Mouse (Mus musculus): Measurements from ENCODE around the gene Cep170b.

Cep170b gene

DNA sequence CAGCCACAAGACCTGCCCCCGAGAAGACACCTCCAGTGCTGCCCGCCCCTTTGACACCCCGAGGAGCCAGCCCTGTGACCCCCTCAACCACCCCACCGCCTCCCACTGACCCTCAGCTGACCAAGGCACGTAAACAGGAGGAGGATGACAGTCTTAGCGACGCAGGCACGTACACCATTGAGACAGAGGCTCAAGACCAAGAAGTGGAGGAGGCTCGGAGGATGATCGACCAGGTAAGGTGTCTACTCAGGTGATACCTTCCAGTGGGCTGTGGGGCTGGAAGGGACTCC is 16.3 kb downstream of the Cep170b start:
- no peak for DNase-seq (ENCODE audit: low read depth, low spot score)

DNA sequence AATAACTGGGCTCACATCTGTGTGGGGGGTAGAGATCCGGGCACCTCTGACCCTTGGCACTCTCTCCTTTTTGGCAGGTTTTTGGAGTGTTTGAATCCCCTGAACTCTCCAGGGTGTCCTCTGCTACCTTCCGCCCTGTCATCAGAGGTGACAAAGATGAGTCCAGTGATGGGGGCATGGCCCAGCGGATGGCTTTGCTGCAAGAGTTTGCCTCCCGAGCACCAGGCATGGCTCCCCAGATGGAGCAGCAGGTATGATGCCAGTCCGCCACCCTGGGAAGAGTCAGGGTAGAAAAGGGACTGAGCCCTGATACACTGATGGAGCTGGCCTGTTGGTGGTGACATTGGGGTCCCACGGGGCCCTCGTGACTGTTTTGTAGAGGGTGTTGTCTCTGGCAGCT is 16.8 kb downstream of the Cep170b start:
- DNase-seq (ENCODE audit: low read depth, low spot score), result no peak

DNA sequence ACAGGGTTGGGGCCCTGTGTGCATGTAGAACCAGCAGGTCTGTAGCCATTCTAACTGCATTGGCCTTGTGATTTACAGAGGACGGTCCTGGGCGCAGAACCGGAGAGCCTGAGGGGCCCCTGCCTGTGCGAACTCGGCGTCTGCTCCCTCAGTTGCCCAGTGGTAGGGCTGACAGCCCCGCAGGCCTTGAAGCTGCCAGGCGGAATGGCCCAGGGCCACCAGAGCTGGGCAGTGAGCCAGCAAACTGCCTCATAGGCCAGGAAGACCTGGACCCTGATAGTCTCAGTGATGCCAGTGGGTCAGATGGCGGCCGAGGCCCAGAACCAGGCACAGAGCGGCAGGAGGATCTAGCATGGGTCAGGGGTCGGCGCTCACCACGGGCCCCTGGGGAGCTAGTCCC is 17.5 kb downstream of the Cep170b start:
- no peak for DNase-seq (ENCODE audit: low read depth, low spot score)

DNA sequence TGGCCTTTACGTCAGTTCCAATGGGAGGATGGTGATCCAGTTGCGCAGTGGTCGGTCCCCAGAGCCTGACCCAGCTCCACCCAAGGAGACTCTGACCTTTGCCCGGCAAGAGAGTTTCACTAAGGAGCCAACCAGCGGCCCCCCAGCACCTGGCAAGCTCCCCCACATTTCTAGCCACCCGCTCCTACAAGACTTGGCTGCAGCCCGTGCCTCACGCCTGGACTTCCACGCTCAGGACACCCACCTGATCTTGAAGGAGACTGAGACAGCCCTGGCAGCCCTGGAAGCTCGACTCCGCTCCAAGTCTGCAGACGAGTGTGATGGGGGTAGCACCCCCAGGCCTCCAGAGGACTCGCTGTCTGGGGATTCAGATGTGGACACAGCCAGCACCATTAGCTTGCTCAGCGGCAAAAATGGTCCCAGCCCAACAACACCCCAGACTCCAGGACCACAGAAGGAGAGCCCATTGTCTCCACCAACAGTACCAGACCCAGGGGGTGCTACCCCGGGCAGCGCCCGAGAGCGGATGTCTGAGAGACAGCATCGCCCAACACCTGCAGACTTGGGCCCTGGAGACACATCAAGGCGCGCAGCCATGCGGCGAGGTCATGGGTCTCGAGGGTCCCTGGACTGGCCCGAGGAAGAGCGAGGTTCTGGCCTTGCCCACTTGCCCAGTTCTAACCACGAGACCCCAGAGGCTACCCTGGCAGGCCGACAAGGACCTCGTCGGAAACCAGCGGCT is 18.2 kb downstream of the Cep170b start:
- no peak for DNase-seq (ENCODE audit: low read depth, low spot score)

DNA sequence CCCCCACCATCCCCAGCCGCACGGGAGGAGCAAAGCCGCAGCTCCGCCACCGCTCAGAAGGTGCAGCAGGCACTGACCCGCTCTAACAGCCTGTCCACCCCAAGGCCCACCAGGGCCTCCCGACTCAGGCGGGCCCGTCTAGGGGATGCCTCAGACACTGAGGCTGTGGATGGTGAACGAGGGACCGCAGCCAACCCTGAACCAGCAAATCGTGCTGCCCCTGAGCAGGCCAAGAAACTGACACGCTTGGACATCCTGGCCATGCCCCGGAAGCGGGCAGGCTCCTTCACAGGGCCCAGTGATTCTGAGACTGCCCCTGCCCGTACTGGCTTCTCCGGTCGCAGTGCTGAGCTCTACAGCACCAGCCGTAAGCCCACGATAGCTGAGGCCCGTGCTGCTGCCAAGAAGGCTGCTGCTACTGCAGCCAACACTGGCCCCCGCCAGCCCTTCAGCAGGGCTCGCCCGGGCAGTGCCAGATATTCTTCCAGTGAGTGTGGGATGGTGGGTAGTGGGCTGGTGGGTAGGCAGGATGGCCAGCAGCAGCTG is 18.8 kb downstream of the Cep170b start:
- DNase-seq (ENCODE audit: low read depth, low spot score), result no peak

DNA sequence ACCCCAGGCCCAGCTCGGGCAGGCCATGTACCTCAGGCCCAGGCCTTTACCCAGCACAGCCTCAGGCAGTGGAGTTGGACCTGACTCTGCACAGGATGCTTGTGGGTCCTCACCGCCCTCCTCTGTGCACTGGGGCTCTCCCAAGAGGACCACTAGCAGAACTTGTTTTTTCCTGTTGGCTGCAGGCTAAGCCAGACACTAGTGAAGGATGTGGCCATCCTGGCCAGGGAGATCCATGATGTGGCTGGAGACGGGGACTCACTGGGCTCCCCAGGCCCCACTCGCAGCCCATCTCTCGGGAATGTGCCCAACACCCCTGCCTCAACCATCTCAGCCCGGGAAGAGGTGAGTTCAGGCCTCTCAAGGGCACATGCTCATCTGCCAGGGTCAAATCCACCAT is 22.5 kb downstream of the Cep170b start:
- DNase-seq (ENCODE audit: low read depth, low spot score), result no peak

DNA sequence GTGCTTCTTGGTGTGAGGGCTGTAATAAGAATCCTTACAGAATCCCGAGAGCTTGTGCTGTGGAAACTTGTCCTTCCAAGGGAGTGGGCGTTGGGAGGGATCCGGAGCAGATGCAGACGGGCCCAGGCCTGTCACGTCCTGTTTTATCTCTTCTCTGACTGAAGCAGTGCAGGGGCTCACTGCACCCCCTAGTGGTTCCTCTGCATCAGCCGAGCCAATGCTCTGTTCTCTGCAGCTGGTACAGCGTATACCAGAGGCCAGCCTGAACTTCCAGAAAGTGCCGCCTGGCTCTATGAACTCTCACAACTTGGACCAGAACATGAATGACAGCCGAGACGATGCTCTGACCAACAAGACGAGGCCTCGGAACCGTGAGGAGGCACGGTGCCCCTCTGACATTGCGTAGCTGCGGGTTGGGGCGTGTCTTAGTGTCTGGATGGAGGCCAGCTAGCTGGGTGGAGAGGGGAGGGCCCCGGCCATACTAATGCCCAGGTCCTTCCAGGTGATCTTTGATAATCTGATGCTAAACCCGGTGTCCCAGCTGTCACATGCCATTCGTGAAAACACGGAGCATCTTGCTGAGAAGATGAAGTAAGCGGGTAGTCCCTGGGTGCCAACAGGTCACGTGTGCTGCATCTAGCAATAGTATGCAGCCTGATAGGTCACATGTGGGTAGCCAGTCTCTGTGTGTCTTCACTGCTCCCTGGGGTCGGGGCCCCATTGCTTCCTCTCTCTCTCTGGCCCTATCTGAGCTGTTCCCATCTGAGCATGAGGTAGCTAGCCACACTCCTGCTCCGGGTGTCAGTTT is 23.1 kb downstream of the Cep170b start:
- DNase-seq (ENCODE audit: low read depth, low spot score), result peak; percentile 76

DNA sequence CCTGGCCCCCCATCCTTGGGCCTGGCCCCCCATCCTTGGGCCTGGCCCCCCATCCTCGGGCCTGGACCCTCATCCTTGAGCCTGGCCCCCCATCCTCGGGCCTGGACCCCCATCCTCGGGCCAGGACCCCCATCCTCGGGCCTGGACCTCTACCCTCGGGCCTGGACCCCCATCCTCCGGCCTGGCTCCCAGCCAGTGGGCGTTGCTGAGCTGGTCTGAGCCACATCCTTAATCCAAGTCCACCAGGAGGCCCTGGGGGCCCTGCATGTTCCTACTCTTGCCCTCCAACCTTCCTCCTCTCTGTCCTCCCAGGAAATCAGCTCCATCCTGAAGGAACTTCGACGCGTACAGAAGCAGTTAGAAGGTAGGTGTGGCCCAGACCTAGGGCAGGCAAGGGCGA is 24.0 kb downstream of the Cep170b start:
- DNase-seq (ENCODE audit: low read depth, low spot score), result no peak

DNA sequence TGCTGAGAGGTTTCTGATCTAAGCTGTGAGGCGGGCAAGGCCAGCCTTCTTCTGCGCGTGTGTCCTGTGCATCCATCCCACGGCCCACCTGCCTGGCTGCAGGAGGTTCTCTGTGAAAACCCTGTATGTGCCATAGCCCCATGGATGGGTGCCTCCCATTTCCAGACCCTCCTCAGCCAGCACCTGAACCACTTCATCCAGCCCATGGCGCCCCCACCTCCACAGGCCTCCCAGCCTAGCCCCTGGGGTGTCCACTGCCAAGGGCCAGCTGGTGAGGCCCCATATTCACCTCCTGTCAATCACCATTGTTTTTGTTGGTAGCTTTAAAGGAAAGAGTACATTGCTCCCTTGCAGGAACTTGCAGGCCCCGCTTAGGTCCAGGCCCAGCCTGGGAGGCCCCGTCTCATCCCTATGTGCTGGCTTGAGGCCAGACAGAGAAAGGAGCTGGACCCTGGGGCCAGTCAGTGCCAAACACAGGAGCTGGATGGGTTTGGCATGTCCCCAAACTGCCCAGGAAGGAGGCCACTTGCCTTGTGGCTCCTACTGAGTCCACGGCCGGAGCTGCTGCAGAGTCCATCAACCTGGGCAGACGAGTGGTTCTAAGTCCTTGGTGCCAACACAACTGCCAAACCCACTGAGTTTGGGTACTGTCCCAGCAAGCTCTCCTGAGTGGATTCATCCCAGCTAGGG is 24.8 kb downstream of the Cep170b start:
- DNase-seq (ENCODE audit: low read depth, low spot score), result no peak

DNA sequence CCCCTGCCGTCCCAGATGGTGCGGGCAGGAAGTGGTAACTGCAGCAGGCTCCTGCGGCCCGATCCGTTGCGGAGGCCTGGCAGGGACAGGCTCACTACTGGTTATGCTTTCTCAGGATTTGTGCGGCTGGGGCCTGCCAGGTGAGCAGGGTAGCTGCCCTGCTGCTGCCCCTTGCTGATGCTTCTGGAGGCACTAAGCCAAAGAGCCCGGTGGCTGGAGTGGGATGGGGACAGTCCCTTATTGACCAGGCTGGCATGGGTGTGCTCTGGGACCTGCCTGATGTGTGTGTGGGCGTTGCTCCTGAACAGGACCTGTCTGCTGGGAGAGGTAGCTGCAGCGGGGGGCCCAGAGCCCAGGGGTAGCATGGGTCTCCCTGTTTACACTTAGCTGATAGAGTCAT is 25.5 kb downstream of the Cep170b start:
- no peak for DNase-seq (ENCODE audit: low read depth, low spot score)

DNA sequence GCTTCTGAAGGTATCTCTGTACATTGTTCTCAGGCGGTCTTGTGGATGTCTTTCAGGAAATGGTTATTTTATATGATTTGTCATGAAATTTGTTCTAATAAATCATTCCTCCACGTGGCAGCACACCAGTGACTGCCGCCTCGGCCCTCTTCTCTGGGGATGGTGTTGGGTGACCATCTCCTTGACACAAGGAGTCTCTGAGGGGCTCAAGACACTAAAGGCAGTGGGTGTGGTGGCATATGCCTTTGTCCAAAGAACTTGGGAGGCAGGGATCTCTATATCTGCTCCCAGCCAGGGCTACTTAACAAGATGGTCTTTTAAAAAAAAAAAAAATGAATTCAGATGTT is 26.2 kb downstream of the Cep170b start:
- no peak for DNase-seq (ENCODE audit: low read depth, low spot score)

DNA sequence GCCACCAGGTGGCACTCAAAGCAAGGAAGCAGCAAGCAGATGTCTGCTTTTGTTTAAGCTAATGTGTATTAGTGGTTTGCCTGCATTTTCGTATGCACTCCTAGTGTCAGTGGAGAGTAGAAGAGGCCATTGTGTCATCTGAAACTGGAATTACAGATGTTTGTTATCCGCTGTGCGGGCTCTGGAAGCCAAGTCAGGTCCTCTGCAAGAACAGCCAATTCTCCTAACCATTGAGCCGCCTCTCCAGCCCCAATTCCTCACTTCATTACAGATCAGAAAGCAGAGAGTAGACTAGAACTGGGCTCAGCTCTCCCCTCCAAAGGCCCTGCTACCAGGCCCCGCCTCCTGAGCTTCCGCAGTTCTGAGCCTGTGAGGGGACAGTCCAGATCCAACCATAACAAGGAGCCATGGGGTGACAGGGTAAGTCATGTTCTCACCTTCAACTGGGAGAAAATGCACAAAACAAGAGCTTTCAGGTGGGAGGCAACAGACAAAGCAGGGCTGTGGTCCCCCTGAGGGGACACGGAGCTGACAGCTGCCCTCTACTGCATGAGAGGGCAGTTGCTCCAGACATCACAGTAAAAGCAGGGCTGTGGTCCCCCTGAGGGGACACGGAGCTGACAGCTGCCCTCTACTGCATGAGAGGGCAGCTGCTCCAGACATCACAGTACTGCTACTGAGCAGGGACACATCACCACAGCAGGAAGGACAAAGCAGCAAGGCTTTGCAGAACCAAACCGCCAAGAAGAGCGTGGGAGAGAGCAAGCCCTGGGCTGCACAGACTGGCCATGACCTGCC is 26.8 kb downstream of the Cep170b start:
- DNase-seq (ENCODE audit: low read depth, low spot score), result peak; percentile 75

DNA sequence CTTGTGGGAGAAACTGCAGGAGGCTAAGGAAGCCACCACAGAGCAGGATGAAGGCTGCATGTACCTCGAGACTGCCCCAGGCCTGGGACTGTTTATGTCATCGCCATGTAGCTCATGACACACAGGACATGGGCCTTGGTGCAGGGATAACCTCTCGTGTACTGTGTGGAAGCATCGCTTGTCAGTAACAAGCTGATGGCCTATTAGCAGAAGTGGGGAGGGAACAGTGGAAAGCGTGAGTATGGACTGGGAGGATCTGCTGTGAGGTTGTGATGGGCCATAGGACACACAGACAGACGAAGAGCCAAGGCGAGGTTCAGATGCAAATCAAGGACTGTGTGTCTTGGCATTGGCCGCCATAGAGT is 27.3 kb downstream of the Cep170b start:
- no peak for DNase-seq (ENCODE audit: low read depth, low spot score)

DNA sequence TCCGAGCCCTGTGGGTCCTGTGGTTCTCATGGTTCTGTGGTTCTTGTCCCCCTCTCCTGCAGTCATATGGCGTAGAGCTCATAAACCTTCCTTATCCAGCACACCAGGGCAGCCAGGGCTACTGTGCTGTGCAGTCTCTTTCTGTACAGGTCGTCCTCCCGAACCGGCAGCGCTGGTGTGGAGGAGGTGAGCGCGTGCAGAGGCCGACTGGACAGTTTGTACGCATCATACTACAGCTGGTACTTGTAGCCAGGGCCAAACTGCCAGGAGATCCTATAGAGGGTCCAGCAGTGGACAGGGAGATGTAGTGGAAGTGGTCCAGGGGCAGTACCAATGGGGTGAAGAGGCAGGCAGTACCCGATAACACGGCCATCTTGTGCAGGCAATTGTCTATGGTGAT is 30.7 kb downstream of the Cep170b start:
- no peak for DNase-seq (ENCODE audit: low read depth, low spot score)

DNA sequence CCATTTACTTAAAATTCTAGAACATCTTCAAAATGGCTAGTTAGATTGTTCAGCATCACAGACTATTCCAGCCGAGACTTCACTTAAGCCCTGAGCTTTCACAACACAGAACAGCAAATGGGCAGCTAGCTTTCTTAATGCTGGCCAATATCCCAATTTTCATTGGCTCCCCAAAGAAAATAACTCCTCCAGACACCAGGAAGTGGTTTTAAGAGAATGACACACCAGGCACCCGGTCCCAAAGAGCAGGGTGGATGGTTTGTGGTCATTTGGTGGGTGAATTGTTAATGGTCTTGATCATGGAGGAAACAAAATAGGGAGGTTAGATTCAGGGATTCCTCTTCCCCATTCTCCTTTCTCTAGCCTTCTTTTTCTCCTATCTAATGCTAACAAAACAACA is 32.1 kb downstream of the Cep170b start:
- no peak for DNase-seq (ENCODE audit: low read depth, low spot score)

DNA sequence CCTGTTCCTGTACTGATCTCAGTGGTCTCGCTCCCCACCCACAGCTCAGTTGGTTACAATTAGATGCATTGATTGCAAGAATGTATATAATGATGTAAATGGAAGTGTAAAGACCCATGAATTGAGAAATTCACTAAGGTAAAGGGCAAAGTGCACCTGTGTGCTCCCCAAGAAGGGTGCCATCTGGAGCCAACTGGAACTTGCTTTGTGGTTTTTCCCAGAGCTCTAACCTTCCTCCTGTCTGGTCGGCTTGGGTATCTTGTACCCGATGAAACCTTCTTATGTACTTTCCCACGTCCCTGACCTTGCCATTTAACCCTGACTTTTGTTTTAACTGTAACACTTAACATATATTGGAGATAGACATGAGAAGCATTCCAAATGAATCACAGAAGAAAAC is 35.6 kb downstream of the Cep170b start:
- no peak for DNase-seq (ENCODE audit: low read depth, low spot score)

DNA sequence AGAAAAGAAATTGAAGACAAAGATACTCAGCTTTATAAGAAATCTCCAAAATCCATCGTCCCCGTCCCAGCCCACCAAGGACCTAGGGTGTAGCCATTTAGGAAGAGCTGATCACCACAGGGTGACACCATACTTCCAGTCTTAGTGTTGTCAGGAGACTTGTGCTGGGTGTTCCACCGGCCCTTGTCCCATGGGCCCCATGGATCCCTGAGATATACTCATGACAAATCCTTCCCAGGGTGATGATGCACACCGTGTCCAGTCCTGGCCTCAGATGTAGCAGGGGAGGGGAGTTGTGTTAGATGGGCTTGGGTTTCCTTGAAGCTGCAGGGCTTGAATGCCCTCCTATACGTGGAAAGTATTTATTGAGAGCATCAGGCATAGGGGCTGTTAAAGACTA is 37.6 kb downstream of the Cep170b start:
- DNase-seq (ENCODE audit: low read depth, low spot score), result no peak

DNA sequence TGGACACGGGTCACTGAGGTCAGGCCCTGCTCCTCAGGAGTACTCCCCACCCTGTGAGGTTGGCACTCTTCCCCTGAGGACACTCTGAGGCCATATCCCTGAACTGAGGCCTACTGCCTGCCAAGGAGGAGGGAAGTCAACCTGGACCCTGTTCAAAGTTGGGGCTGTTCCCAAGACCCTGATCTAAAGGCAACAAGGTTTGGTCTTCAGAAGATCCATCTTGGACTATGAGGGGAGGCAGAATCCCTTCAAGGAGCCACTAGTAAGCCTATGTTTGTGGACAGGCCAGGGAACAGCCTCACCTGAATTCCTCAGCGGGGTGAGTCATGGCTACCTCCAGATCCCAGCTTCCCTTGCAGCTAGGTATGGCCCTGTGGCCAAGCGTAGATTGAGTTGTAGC is 39.2 kb downstream of the Cep170b start:
- no peak for DNase-seq (ENCODE audit: low read depth, low spot score)

DNA sequence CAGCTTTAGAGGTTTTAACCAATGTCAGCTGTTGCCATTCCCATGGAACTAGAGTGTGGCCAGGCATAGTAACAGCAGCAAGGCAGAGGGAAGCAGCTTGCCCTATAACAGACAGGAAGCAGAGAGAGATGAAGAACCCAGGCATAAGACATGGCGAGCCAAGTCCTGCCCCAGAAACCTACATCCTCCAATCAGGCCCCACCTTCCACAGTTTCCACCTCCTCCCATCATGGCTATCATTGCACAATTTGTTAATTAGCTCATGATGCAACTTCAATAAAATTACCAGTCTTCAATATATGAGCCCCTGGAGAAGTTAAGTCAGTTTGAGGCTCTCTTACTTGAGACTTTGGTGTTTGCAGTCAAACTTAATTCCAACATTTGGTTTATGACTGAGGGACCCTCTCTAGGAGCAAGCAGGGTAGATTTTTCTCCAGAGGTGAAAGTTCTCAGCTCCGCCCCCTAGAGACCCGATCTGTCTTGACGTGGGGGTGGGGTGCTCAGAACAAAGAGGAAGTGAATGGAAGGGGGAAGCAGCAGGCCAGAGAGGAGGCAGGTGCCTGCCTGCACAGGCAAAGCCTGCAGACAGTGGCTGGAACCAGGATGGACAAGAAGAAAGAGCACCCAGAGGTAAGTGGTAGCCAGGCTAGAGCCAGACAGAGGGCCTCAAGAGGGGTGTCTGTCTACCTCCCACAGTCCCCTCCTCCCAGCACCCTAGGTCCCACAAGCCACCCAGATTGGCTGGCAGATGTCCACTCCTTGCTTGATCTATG is 40.1 kb downstream of the Cep170b start, which contains the start of gene Pld4:
Gene Pld4 (plus strand): TSS at position 502 of the 773 bp plus-strand sequence.
- DNase-seq (ENCODE audit: low read depth, low spot score), result no peak

DNA sequence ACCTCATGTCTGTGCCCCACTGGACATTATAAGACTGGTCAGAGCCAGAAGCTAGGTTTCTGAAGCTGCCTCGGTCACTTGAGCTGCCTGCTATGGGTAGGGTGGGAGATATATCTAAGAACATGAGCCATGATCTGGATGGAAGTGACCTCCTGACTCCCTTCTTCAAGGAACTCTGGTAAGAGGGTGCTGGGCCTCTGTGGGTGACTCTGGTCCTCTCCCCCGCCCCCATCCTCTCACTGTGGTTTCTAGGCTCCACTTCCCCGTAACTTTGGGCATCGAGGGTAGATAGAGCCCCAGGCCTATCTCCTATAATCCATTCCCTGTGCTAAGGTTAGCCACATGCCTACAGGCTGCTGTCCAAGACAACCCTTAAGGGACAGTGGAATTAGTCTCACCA is 41.2 kb downstream of the Cep170b start:
- no peak for DNase-seq (ENCODE audit: low read depth, low spot score)

DNA sequence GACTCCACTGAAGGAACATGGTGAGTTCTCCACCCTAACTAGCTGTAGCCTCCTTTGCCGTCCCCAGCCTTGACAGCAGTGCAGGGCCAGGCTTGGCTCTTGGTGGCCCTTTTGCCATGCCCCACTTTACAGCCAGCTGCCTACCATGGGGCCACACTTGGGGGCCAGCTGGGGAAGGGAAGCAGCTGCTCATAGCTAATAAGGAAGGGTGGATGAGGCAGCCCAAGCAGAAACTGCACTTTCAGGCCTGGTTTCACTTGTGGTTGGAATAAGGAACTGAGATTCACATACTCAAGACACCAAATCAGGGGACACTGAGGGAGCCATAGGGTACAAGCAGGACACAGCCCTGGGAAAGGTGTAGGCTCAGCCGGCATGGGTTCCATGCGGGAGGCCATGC is 41.8 kb downstream of the Cep170b start:
- no peak for DNase-seq (ENCODE audit: low read depth, low spot score)
